Mouse (Mus musculus): Measurements from ENCODE around the gene Ropn1l. TPM values are rescaled to one million over a fixed set of nuclear protein-coding genes. Genes with fewer than 3 reads are reported as not detected.

Ropn1l gene
- polyA plus RNA-seq, 1 experiment from 2014 or later = 3.2 TPM

GRCm38 (mm10) chr15:31392705-31393104 is 60.8 kb downstream of the Ropn1l start:
- Histone ChIP-seq H3K27ac (ENCODE audit: low read depth, low read length) (no peak overlapping the region), H3K36me3 (ENCODE audit: control insufficient read depth, insufficient read depth, low read length) (no peaks in the 10 kb centered on the region), H3K9ac (ENCODE audit: low read length) (no peak overlapping the region), H3K27me3 (replicated peaks; ENCODE audit: control insufficient read depth, insufficient read depth, low read length) (no peaks in the 10 kb centered on the region), H3K9me3 (replicated peaks; ENCODE audit: control insufficient read depth, low read length) (no peaks in the 10 kb centered on the region), H3K4me1 (ENCODE audit: control insufficient read depth, insufficient read depth, low read length) (no peaks in the 10 kb centered on the region), H3K4me2 (ENCODE audit: low read length) (no peak overlapping the region), H3K4me3 (ENCODE audit: low read depth, low read length) (no peak overlapping the region)
- 54% methylated on average over 7 of the region's 7 CpGs for WGBS
- DNase-seq (ENCODE audit: low spot score) = no peak
- ATAC-seq = no peak

GRCm38 (mm10) chr15:31392135-31392534 is 61.4 kb downstream of the Ropn1l start:
- H3K4me3 ChIP-seq (ENCODE audit: low read depth, low read length) = no peak overlapping the region
- no peaks in the 10 kb centered on the region for H3K9me3 ChIP-seq (replicated peaks; ENCODE audit: control insufficient read depth, low read length)
- H3K9ac ChIP-seq (ENCODE audit: low read length) = no peak overlapping the region
- no peak overlapping the region for H3K27ac ChIP-seq (ENCODE audit: low read depth, low read length)
- WGBS = 83% methylated on average over 4 of the region's 4 CpGs
- H3K27me3 ChIP-seq (replicated peaks; ENCODE audit: control insufficient read depth, insufficient read depth, low read length) = no peaks in the 10 kb centered on the region
- DNase-seq (ENCODE audit: low spot score) (no peak), ATAC-seq (no peak)
- H3K4me2 ChIP-seq (ENCODE audit: low read length) = no peak overlapping the region
- no peaks in the 10 kb centered on the region for H3K4me1 ChIP-seq (ENCODE audit: control insufficient read depth, insufficient read depth, low read length)
- no peaks in the 10 kb centered on the region for H3K36me3 ChIP-seq (ENCODE audit: control insufficient read depth, insufficient read depth, low read length)

Other genes with a start within 250 kb of the Ropn1l start
- 21.1 and 22.7 TPM in 2 replicates for gene Dap, start 229.4 kb downstream of the Ropn1l start, polyA plus RNA-seq (2014; fragmentation: Nextera tagmentation; extraction: Ambion mirVana)
- 0.52 and 0.70 TPM in 2 replicates for gene Ankrd33b, start 86.0 kb downstream of the Ropn1l start, polyA plus RNA-seq (2014; fragmentation: Nextera tagmentation; extraction: Ambion mirVana)
- 68.3 and 86.6 TPM in 2 replicates for gene March6, start 77.3 kb upstream of the Ropn1l start, polyA plus RNA-seq (2014; fragmentation: Nextera tagmentation; extraction: Ambion mirVana)
- gene Cmbl, start 111.7 kb upstream of the Ropn1l start, polyA plus RNA-seq (2014; fragmentation: Nextera tagmentation; extraction: Ambion mirVana) = 6.5 and 9.8 TPM in 2 replicates
- gene Cct5, start 148.1 kb upstream of the Ropn1l start, polyA plus RNA-seq (2014; fragmentation: Nextera tagmentation; extraction: Ambion mirVana) = 646 and 673 TPM in 2 replicates
- 11.5 and 13.3 TPM in 2 replicates for gene Fam173b, start 148.1 kb upstream of the Ropn1l start, polyA plus RNA-seq (2014; fragmentation: Nextera tagmentation; extraction: Ambion mirVana)

Measured in forebrain, embryonic 14.5 days (tissue).